Mouse (Mus musculus): Measurements from ENCODE around the gene Rangap1. TPM values are rescaled to one million over a fixed set of nuclear protein-coding genes. Genes with fewer than 3 reads are reported as not detected.

The Rangap1 gene
- polyA plus RNA-seq, 1 experiment from 2014 or later, result 123 TPM

- Histone ChIP-seq H3K4me2 (replicated peaks) (no peak overlapping the region), H3K4me3 (no peak overlapping the region), H3K27ac (no peak overlapping the region), H3K9ac (no peak overlapping the region), H3K4me1 (peaks cover 4% of the 10 kb centered on the region), H3K27me3 (0 out of 2 replicates have a peak, but pooled peaks cover 3% of the 10 kb centered on the region), H3K36me3 (no peaks in the 10 kb centered on the region), H3K9me3 (no peaks in the 10 kb centered on the region)
- no peak for ATAC-seq (ENCODE audit: insufficient number of reproducible peaks, insufficient read depth, low FRiP score, low TSS enrichment)
- 80% methylated on average over 3 of the region's 3 CpGs for WGBS
Observed at GRCm38 (mm10) chr15:81739296-81739695, 6.0 kb downstream of the Rangap1 start.

DNA sequence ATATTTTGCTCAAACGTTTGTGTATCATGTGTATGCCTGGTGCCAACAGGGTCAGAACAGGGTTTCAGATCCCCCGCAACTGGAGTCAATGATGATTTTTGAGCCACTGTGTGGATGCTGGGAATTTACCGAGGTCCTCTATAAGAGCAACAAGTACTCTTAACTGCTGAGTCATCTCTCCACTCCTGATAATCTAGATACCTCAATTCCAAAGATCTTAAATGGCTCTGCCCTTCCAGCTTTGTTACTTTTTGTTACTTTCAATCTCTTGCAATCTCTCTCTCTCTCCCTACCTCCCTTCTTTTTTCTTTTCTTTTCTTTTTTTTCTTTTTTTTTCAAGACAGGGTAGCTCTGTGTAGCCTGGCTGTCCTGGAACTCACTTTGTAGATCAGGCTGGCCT is 10.3 kb downstream of the Rangap1 start:
- Histone ChIP-seq H3K4me2 (replicated peaks) (no peak overlapping the region), H3K9ac (no peak overlapping the region), H3K36me3 (no peaks in the 10 kb centered on the region), H3K27ac (no peak overlapping the region), H3K4me3 (no peak overlapping the region), H3K4me1 (no peaks in the 10 kb centered on the region), H3K9me3 (no peaks in the 10 kb centered on the region), H3K27me3 (no peaks in the 10 kb centered on the region)
- WGBS, result 59% methylated on average over 3 of the region's 3 CpGs
- ATAC-seq (ENCODE audit: insufficient number of reproducible peaks, insufficient read depth, low FRiP score, low TSS enrichment), result no peak

- H3K9me3 ChIP-seq, result no peaks in the 10 kb centered on the region
- WGBS, result 5% methylated on average over 41 of the region's 41 CpGs
- H3K27me3 ChIP-seq, result no peaks in the 10 kb centered on the region
- 0 out of 2 replicates have a peak, but pooled peaks cover 6% of the 10 kb centered on the region for H3K36me3 ChIP-seq
- H3K4me3 ChIP-seq, result peak overlapping the region; percentile 96
- peak overlapping the region; percentile 93 for H3K4me2 ChIP-seq (replicated peaks)
- H3K27ac ChIP-seq, result peak overlapping the region; percentile 80
- H3K4me1 ChIP-seq, result peaks cover 10% of the 10 kb centered on the region
- H3K9ac ChIP-seq, result peak overlapping the region; percentile 93
- ATAC-seq (ENCODE audit: insufficient number of reproducible peaks, insufficient read depth, low FRiP score, low TSS enrichment), result peak; percentile 99
Observed at GRCm38 (mm10) chr15:81729792-81730635, 15.3 kb downstream of the Rangap1 start.

GRCm38 (mm10) chr15:81729241-81729791 is 16.0 kb downstream of the Rangap1 start:
- H3K36me3 ChIP-seq, result 0 out of 2 replicates have a peak, but pooled peaks cover 6% of the 10 kb centered on the region
- ATAC-seq (ENCODE audit: insufficient number of reproducible peaks, insufficient read depth, low FRiP score, low TSS enrichment), result peak; percentile 43; the same call in 1 of the 2 replicates
- under 1% methylated on average over 49 of the region's 49 CpGs for WGBS
- H3K9me3 ChIP-seq, result no peaks in the 10 kb centered on the region
- peak overlapping the region; percentile 80 for H3K27ac ChIP-seq
- H3K4me3 ChIP-seq, result peak overlapping the region; percentile 96
- H3K4me2 ChIP-seq (replicated peaks), result peak overlapping the region; percentile 93
- H3K27me3 ChIP-seq, result no peaks in the 10 kb centered on the region
- peaks cover 10% of the 10 kb centered on the region for H3K4me1 ChIP-seq
- H3K9ac ChIP-seq, result peak overlapping the region; percentile 93

GRCm38 (mm10) chr15:81725965-81726364 is 19.4 kb downstream of the Rangap1 start:
- no peak for ATAC-seq (ENCODE audit: insufficient number of reproducible peaks, insufficient read depth, low FRiP score, low TSS enrichment)
- peaks cover 10% of the 10 kb centered on the region for H3K4me1 ChIP-seq
- WGBS, result 95% methylated on average over 8 of the region's 8 CpGs
- peaks cover 37% of the 10 kb centered on the region for H3K36me3 ChIP-seq
- H3K27me3 ChIP-seq, result no peaks in the 10 kb centered on the region
- H3K4me3 ChIP-seq, result no peak overlapping the region
- no peak overlapping the region for H3K27ac ChIP-seq
- H3K9me3 ChIP-seq, result no peaks in the 10 kb centered on the region
- no peak overlapping the region for H3K9ac ChIP-seq
- no peak overlapping the region for H3K4me2 ChIP-seq (replicated peaks)

DNA sequence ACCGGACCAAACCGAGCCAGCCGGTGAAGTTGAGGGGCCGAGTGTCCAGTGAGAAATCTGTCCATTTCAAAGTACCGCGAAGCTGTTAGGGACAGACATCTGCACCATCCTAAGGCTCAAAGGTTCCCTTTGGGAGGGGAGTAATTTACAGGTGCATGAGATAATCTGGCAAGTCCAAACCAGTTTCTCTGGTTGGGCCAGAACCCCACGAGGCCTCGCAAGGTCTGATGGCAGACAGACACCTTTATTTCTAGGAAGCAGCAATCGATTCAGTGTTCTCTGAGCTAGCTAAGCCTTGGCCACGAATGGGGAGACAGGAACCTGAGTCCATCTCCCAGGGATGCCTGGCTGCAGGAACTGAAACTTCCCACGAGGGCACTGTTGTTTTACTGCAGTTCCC is 21.7 kb downstream of the Rangap1 start:
- Histone ChIP-seq H3K4me3 (no peak overlapping the region), H3K4me1 (peaks cover 6% of the 10 kb centered on the region), H3K36me3 (peaks cover 60% of the 10 kb centered on the region), H3K4me2 (replicated peaks) (no peak overlapping the region), H3K27me3 (no peaks in the 10 kb centered on the region), H3K27ac (no peak overlapping the region), H3K9me3 (no peaks in the 10 kb centered on the region), H3K9ac (no peak overlapping the region)
- ATAC-seq (ENCODE audit: insufficient number of reproducible peaks, insufficient read depth, low FRiP score, low TSS enrichment), result no peak
- WGBS, result 90% methylated on average over 11 of the region's 11 CpGs

GRCm38 (mm10) chr15:81722361-81722760 is 23.0 kb downstream of the Rangap1 start:
- no peaks in the 10 kb centered on the region for H3K9me3 ChIP-seq
- no peak overlapping the region for H3K4me3 ChIP-seq
- no peak overlapping the region for H3K9ac ChIP-seq
- WGBS, result 93% methylated on average over 5 of the region's 5 CpGs
- no peak overlapping the region for H3K27ac ChIP-seq
- ATAC-seq (ENCODE audit: insufficient number of reproducible peaks, insufficient read depth, low FRiP score, low TSS enrichment), result no peak
- no peaks in the 10 kb centered on the region for H3K27me3 ChIP-seq
- H3K36me3 ChIP-seq, result peaks cover 73% of the 10 kb centered on the region
- H3K4me1 ChIP-seq, result no peaks in the 10 kb centered on the region
- no peak overlapping the region for H3K4me2 ChIP-seq (replicated peaks)

DNA sequence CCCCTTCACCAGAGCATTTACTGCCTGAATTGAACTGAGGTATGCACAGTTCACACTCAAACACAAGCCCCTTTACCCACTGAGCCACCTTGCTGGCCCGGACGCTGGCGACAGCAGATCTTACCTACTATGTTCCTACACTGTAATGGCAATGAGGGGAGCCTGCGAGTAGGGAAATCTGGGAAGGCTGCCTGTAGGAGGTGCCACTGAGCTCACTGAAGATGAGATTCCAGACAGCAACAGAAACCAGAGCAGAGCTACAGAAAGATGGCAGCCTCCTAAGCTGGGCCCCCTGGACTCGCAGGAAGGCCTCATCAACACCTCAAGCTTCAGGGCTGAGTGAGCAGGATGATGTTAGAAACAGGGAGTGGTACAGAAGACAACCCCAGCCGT is 26.2 kb downstream of the Rangap1 start:
- Histone ChIP-seq H3K27me3 (no peaks in the 10 kb centered on the region), H3K27ac (no peak overlapping the region), H3K4me3 (no peak overlapping the region), H3K4me1 (no peaks in the 10 kb centered on the region), H3K36me3 (peaks cover 94% of the 10 kb centered on the region), H3K9ac (no peak overlapping the region), H3K4me2 (replicated peaks) (no peak overlapping the region), H3K9me3 (no peaks in the 10 kb centered on the region)
- 90% methylated on average over 6 of the region's 6 CpGs for WGBS
- ATAC-seq (ENCODE audit: insufficient number of reproducible peaks, insufficient read depth, low FRiP score, low TSS enrichment), result no peak

GRCm38 (mm10) chr15:81718336-81719138 is 26.8 kb downstream of the Rangap1 start:
- WGBS, result 91% methylated on average over 9 of the region's 9 CpGs
- Histone ChIP-seq H3K9ac (no peak overlapping the region), H3K4me1 (no peaks in the 10 kb centered on the region), H3K36me3 (peaks cover 95% of the 10 kb centered on the region), H3K27ac (no peak overlapping the region), H3K27me3 (no peaks in the 10 kb centered on the region), H3K4me3 (no peak overlapping the region), H3K9me3 (no peaks in the 10 kb centered on the region), H3K4me2 (replicated peaks) (no peak overlapping the region)
- no peak for ATAC-seq (ENCODE audit: insufficient number of reproducible peaks, insufficient read depth, low FRiP score, low TSS enrichment)

DNA sequence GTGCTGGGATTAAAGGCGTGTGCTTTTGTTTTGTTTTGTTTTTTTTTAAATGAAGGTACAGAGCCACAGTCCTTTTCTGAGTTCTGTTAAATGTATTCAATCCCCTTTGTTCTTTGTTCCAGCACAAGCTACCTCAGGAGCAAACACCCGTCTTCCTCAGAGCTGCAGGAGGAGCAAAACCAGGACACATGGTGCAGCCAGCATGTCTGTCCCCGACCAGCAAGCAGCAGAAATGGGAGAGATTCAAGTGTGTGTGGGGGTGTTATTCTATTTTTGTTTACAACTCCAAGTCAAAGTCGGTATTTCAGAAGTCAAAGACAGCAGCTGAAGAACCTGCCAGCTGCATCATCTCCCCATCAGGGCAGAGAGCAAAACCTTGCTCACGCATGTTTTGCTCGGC is 31.6 kb downstream of the Rangap1 start:
- ATAC-seq (ENCODE audit: insufficient number of reproducible peaks, insufficient read depth, low FRiP score, low TSS enrichment), result no peak
- Histone ChIP-seq H3K9ac (no peak overlapping the region), H3K9me3 (no peaks in the 10 kb centered on the region), H3K4me2 (replicated peaks) (no peak overlapping the region), H3K4me1 (no peaks in the 10 kb centered on the region), H3K4me3 (no peak overlapping the region), H3K27me3 (no peaks in the 10 kb centered on the region), H3K36me3 (peaks cover 92% of the 10 kb centered on the region), H3K27ac (no peak overlapping the region)
- 86% methylated on average over 6 of the region's 6 CpGs for WGBS

DNA sequence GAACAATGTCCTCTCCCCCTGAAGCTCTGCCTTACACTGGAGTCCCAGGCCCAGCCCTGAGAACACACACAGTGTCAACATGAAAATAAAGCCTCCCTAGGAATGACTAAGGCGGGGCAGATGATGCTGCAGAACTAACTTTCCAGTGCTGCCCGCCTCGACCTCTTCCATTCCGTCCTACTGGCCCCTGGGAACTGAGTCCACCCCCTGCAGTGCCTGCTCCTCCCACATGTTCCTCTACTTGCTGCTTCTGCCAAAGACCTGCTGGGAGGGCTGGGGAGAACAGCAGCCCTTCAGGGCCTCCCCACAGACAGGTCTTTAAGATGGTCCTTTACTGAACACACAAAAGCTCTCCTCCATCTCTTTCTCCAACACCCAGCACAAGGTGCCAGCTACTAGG is 34.5 kb downstream of the Rangap1 start:
- no peak overlapping the region for H3K4me2 ChIP-seq (replicated peaks)
- WGBS, result 82% methylated on average over 4 of the region's 4 CpGs
- no peak for ATAC-seq (ENCODE audit: insufficient number of reproducible peaks, insufficient read depth, low FRiP score, low TSS enrichment)
- H3K27me3 ChIP-seq, result no peaks in the 10 kb centered on the region
- H3K4me3 ChIP-seq, result no peak overlapping the region
- no peak overlapping the region for H3K9ac ChIP-seq
- no peaks in the 10 kb centered on the region for H3K4me1 ChIP-seq
- no peaks in the 10 kb centered on the region for H3K9me3 ChIP-seq
- H3K27ac ChIP-seq, result no peak overlapping the region
- H3K36me3 ChIP-seq, result peaks cover 87% of the 10 kb centered on the region

Data from embryonic facial prominence, embryonic 12.5 days (tissue).